Mouse (Mus musculus): Measurements from ENCODE around the gene Ak4. TPM values are rescaled to one million over a fixed set of nuclear protein-coding genes. Genes with fewer than 3 reads are reported as not detected.
A peak's percentile ranks its signal among the peaks of the same experiment; 100 is the strongest.

The Ak4 gene
- polyA plus RNA-seq, 1 experiment, result 135 TPM

GRCm38 (mm10) chr4:101508431-101508830 lies 89.4 kb downstream of the Ak4 start:
- no peak for DNase-seq
- no peak for TF ChIP-seq POLR2A (IDR thresholded peaks at IDR 0.05; ENCODE audit: low read depth, low read length)
- TF ChIP-seq CTCF (conservative IDR thresholded peaks at IDR 0.05; ENCODE audit: insufficient read depth, insufficient read length, low read depth, low read length), result no peak
- H3K27ac ChIP-seq (ENCODE audit: insufficient read depth, low read depth, low read length), result peak overlapping the region; percentile 51
- WGBS, result 3% methylated on average over 10 of the region's 10 CpGs
- H3K4me1 ChIP-seq (ENCODE audit: control insufficient read depth, insufficient read depth, low read length), result peaks cover 7% of the 10 kb centered on the region; the same call in 1 of the 2 replicates
- peak overlapping the region; percentile 76 for H3K4me3 ChIP-seq (ENCODE audit: insufficient read depth, low read depth, low read length)
- H3K27me3 ChIP-seq (replicated peaks; ENCODE audit: control insufficient read depth, insufficient read depth, low read length), result no peaks in the 10 kb centered on the region
- H3K36me3 ChIP-seq (ENCODE audit: control insufficient read depth, insufficient read depth, low read length), result no peaks in the 10 kb centered on the region

- H3K27ac ChIP-seq (ENCODE audit: insufficient read depth, low read depth, low read length), result peak overlapping the region; percentile 51
- DNase-seq, result peak; percentile 65
These were observed 89.9 kb downstream of the Ak4 start for GRCm38 (mm10) chr4:101508851-101509577.

GRCm38 (mm10) chr4:101510111-101510903 lies 91.2 kb downstream of the Ak4 start:
- TF ChIP-seq POLR2A (IDR thresholded peaks at IDR 0.05; ENCODE audit: low read depth, low read length) (no peak), CTCF (conservative IDR thresholded peaks at IDR 0.05; ENCODE audit: insufficient read depth, insufficient read length, low read depth, low read length) (no peak)
- 71% methylated on average over 8 of the region's 8 CpGs for WGBS
- Histone ChIP-seq H3K4me3 (ENCODE audit: insufficient read depth, low read depth, low read length) (no peak overlapping the region), H3K36me3 (ENCODE audit: control insufficient read depth, insufficient read depth, low read length) (no peaks in the 10 kb centered on the region), H3K27me3 (replicated peaks; ENCODE audit: control insufficient read depth, insufficient read depth, low read length) (no peaks in the 10 kb centered on the region), H3K4me1 (ENCODE audit: control insufficient read depth, insufficient read depth, low read length) (peaks cover 7% of the 10 kb centered on the region; the same call in 1 of the 2 replicates), H3K27ac (ENCODE audit: insufficient read depth, low read depth, low read length) (no peak overlapping the region)
- DNase-seq, result no peak

More at GRCm38 (mm10) chr4:101508851-101509577, 89.9 kb downstream of the Ak4 start:
- TF ChIP-seq POLR2A (IDR thresholded peaks at IDR 0.05; ENCODE audit: low read depth, low read length), result no peak
- no peak for TF ChIP-seq CTCF (conservative IDR thresholded peaks at IDR 0.05; ENCODE audit: insufficient read depth, insufficient read length, low read depth, low read length)
- H3K36me3 ChIP-seq (ENCODE audit: control insufficient read depth, insufficient read depth, low read length), result no peaks in the 10 kb centered on the region
- peak overlapping the region; percentile 76 for H3K4me3 ChIP-seq (ENCODE audit: insufficient read depth, low read depth, low read length)
- peaks cover 7% of the 10 kb centered on the region; the same call in 1 of the 2 replicates for H3K4me1 ChIP-seq (ENCODE audit: control insufficient read depth, insufficient read depth, low read length)
- no peaks in the 10 kb centered on the region for H3K27me3 ChIP-seq (replicated peaks; ENCODE audit: control insufficient read depth, insufficient read depth, low read length)
- 5% methylated on average over 30 of the region's 30 CpGs for WGBS

GRCm38 (mm10) chr4:101510904-101511210 lies 91.8 kb downstream of the Ak4 start:
- Histone ChIP-seq H3K36me3 (ENCODE audit: control insufficient read depth, insufficient read depth, low read length) (no peaks in the 10 kb centered on the region), H3K4me1 (ENCODE audit: control insufficient read depth, insufficient read depth, low read length) (peaks cover 7% of the 10 kb centered on the region; the same call in 1 of the 2 replicates), H3K27ac (ENCODE audit: insufficient read depth, low read depth, low read length) (no peak overlapping the region), H3K4me3 (ENCODE audit: insufficient read depth, low read depth, low read length) (no peak overlapping the region), H3K27me3 (replicated peaks; ENCODE audit: control insufficient read depth, insufficient read depth, low read length) (no peaks in the 10 kb centered on the region)
- TF ChIP-seq CTCF (conservative IDR thresholded peaks at IDR 0.05; ENCODE audit: insufficient read depth, insufficient read length, low read depth, low read length), result no peak
- no peak for TF ChIP-seq POLR2A (IDR thresholded peaks at IDR 0.05; ENCODE audit: low read depth, low read length)
- no peak for DNase-seq
- WGBS, result 69% methylated on average over 5 of the region's 5 CpGs

- 81% methylated on average over 5 of the region's 5 CpGs for WGBS
- H3K4me1 ChIP-seq (ENCODE audit: control insufficient read depth, insufficient read depth, low read length), result peaks cover 7% of the 10 kb centered on the region; the same call in 1 of the 2 replicates
- H3K36me3 ChIP-seq (ENCODE audit: control insufficient read depth, insufficient read depth, low read length), result no peaks in the 10 kb centered on the region
- H3K27me3 ChIP-seq (replicated peaks; ENCODE audit: control insufficient read depth, insufficient read depth, low read length), result no peaks in the 10 kb centered on the region
- no peak for DNase-seq
- no peak overlapping the region for H3K4me3 ChIP-seq (ENCODE audit: insufficient read depth, low read depth, low read length)
- no peak overlapping the region for H3K27ac ChIP-seq (ENCODE audit: insufficient read depth, low read depth, low read length)
- no peak for TF ChIP-seq POLR2A (IDR thresholded peaks at IDR 0.05; ENCODE audit: low read depth, low read length)
- no peak for TF ChIP-seq CTCF (conservative IDR thresholded peaks at IDR 0.05; ENCODE audit: insufficient read depth, insufficient read length, low read depth, low read length)
These were observed 92.9 kb downstream of the Ak4 start for GRCm38 (mm10) chr4:101511768-101512521.

- Histone ChIP-seq H3K27ac (ENCODE audit: insufficient read depth, low read depth, low read length) (no peak overlapping the region), H3K4me3 (ENCODE audit: insufficient read depth, low read depth, low read length) (no peak overlapping the region), H3K27me3 (replicated peaks; ENCODE audit: control insufficient read depth, insufficient read depth, low read length) (no peaks in the 10 kb centered on the region), H3K4me1 (ENCODE audit: control insufficient read depth, insufficient read depth, low read length) (peaks cover 4% of the 10 kb centered on the region; the same call in 1 of the 2 replicates), H3K36me3 (ENCODE audit: control insufficient read depth, insufficient read depth, low read length) (no peaks in the 10 kb centered on the region)
- DNase-seq, result no peak
- TF ChIP-seq CTCF (conservative IDR thresholded peaks at IDR 0.05; ENCODE audit: insufficient read depth, insufficient read length, low read depth, low read length) (no peak), POLR2A (IDR thresholded peaks at IDR 0.05; ENCODE audit: low read depth, low read length) (no peak)
- 95% methylated on average over 3 of the region's 3 CpGs for WGBS
These were observed 94.2 kb downstream of the Ak4 start for GRCm38 (mm10) chr4:101513251-101513650.
